Mouse (Mus musculus) MEL (cell line): ENCODE results near the gene Ube2cbp. TPM values are rescaled to one million over a fixed set of nuclear protein-coding genes. Genes with fewer than 3 reads are reported as not detected.

Source experiments
- DNase-seq: peaks from one replicate; pipeline ENCODE4 v3.0.0; 2011; ENCODE audit warnings: low read depth, low spot score
- H3K27ac ChIP-seq: 2 replicates; pipeline ENCODE4 v1.5.1; 2012; ENCODE audit warnings: low read depth, mild to moderate bottlenecking, control low read depth, low read length, moderate library complexity; ENCODE audit not compliant: control insufficient read depth
- H3K27me3 ChIP-seq, 2 experiments: fragments of 150-350 bp in 1 of 2; sonication (generic) in 1 of 2; 2 replicates each; pipeline ENCODE4 v1.6.1; 2012; ENCODE audit warnings: low read length in 2 of 2, mild to moderate bottlenecking in 2 of 2, improper control_type of control experiment in 1 of 2, moderate library complexity in 1 of 2; ENCODE audit not compliant: insufficient read depth in 2 of 2, control insufficient read depth in 1 of 2
- H3K36me3 ChIP-seq, 2 experiments: 2 replicates each; pipeline ENCODE4 v1.6.1; 2012 to 2014; ENCODE audit warnings: low read length in 2 of 2, improper control_type of control experiment in 1 of 2, inconsistent platforms in 1 of 2, mild to moderate bottlenecking in 1 of 2; ENCODE audit not compliant: insufficient read depth in 2 of 2, control insufficient read depth in 1 of 2
- H3K4me1 ChIP-seq, 2 experiments: fragments of 150-350 bp in 1 of 2; sonication (generic) in 1 of 2; 2 replicates each; pipeline ENCODE4 v1.6.1; 2012; ENCODE audit warnings: low read length in 2 of 2, improper control_type of control experiment in 1 of 2, mild to moderate bottlenecking in 1 of 2; ENCODE audit not compliant: insufficient read depth in 2 of 2, control insufficient read depth in 1 of 2
- H3K4me3 ChIP-seq, 2 experiments: fragments of 150-350 bp in 1 of 2; sonication (generic) in 1 of 2; 2 replicates each; pipeline ENCODE4 v1.5.1; 2012; ENCODE audit warnings: low read depth in 2 of 2, low read length in 2 of 2, mild to moderate bottlenecking in 2 of 2, moderate library complexity in 2 of 2, control low read depth in 1 of 2, improper control_type of control experiment in 1 of 2; ENCODE audit not compliant: control insufficient read depth in 1 of 2, insufficient read depth in 1 of 2
- H3K79me2 ChIP-seq: 2 replicates; pipeline ENCODE4 v1.6.1; 2012; ENCODE audit warnings: mild to moderate bottlenecking, low read length, moderate library complexity; ENCODE audit not compliant: control insufficient read depth, poor library complexity, insufficient read depth
- H3K9ac ChIP-seq: 2 replicates; pipeline ENCODE4 v1.6.1; 2012; ENCODE audit warnings: low read depth, mild to moderate bottlenecking, control low read depth, low read length, moderate library complexity; ENCODE audit not compliant: control insufficient read depth, poor library complexity, severe bottlenecking
- H3K9me3 ChIP-seq: fragments of 150-350 bp; sonication (generic); replicated peaks from 2 replicates; pipeline ENCODE4 v1.6.1; 2012; ENCODE audit warnings: mild to moderate bottlenecking, low read length, improper control_type of control experiment, moderate library complexity; ENCODE audit not compliant: insufficient read depth
- BHLHE40 ChIP-seq: IDR thresholded peaks from 2 replicates; pipeline ENCODE4 v1.6.1; 2012; ENCODE audit warnings: low read depth, mild to moderate bottlenecking, inconsistent platforms, low read length, improper control_type of control experiment, borderline replicate concordance
- CHD1 ChIP-seq: IDR thresholded peaks from 2 replicates; pipeline ENCODE4 v1.6.1; 2012; ENCODE audit warnings: low read depth, mild to moderate bottlenecking, inconsistent platforms, low read length, improper control_type of control experiment
- CHD2 ChIP-seq: IDR thresholded peaks from 2 replicates; pipeline ENCODE4 v1.6.1; 2011; ENCODE audit warnings: low read length, improper control_type of control experiment
- ELF1 ChIP-seq: IDR thresholded peaks from 2 replicates; pipeline ENCODE4 v1.6.1; 2014; ENCODE audit warnings: low read depth, mild to moderate bottlenecking, inconsistent platforms, low read length, improper control_type of control experiment, moderate library complexity
- EP300 ChIP-seq, 2 experiments: IDR thresholded peaks; 2 replicates each; pipeline ENCODE4 v1.6.1; 2011; ENCODE audit warnings: improper control_type of control experiment in 2 of 2, low read length in 2 of 2, low read depth in 1 of 2, mild to moderate bottlenecking in 1 of 2
- ETS1 ChIP-seq: IDR thresholded peaks from 2 replicates; pipeline ENCODE4 v1.6.1; 2012; ENCODE audit warnings: low read depth, mild to moderate bottlenecking, inconsistent platforms, low read length, improper control_type of control experiment, moderate library complexity
- GABPA ChIP-seq: IDR thresholded peaks from 2 replicates; pipeline ENCODE4 v1.6.1; 2012; ENCODE audit warnings: low read depth, mild to moderate bottlenecking, inconsistent platforms, low read length, improper control_type of control experiment, moderate library complexity
- HCFC1 ChIP-seq: IDR thresholded peaks from 2 replicates; pipeline ENCODE4 v1.6.1; 2012; ENCODE audit warnings: low read depth, mild to moderate bottlenecking, inconsistent platforms, low read length, improper control_type of control experiment, moderate library complexity
- KAT2A ChIP-seq: conservative IDR thresholded peaks from 2 replicates; pipeline ENCODE4 v1.6.1; 2012; ENCODE audit warnings: low read depth, low read length, improper control_type of control experiment, inconsistent platforms
- MAFK ChIP-seq: IDR thresholded peaks from 2 replicates; pipeline ENCODE4 v1.6.1; 2011; ENCODE audit warnings: low read depth, mild to moderate bottlenecking, low read length, improper control_type of control experiment, borderline replicate concordance
- MAX ChIP-seq: IDR thresholded peaks from 2 replicates; pipeline ENCODE4 v1.6.1; 2011; ENCODE audit warnings: low read length, improper control_type of control experiment
- MYB ChIP-seq: IDR thresholded peaks from 2 replicates; pipeline ENCODE4 v1.6.1; 2011; ENCODE audit warnings: mild to moderate bottlenecking, low read depth, low read length, improper control_type of control experiment
- MYC ChIP-seq: IDR thresholded peaks from 2 replicates; pipeline ENCODE4 v1.6.1; 2011; ENCODE audit warnings: low read depth, mild to moderate bottlenecking, low read length, improper control_type of control experiment, moderate library complexity
- NELFE ChIP-seq: IDR thresholded peaks from 2 replicates; pipeline ENCODE4 v1.6.1; 2011; ENCODE audit warnings: low read depth, low read length, improper control_type of control experiment
- NRF1 ChIP-seq: IDR thresholded peaks from 2 replicates; pipeline ENCODE4 v1.6.1; 2014; ENCODE audit warnings: low read depth, mild to moderate bottlenecking, inconsistent platforms, low read length, improper control_type of control experiment, moderate library complexity; ENCODE audit not compliant: poor library complexity, insufficient read depth, severe bottlenecking
- POLR2A ChIP-seq, 2 experiments: IDR thresholded peaks; 2 replicates each; pipeline ENCODE4 v1.6.1; 2011 to 2012; ENCODE audit warnings: low read length in 2 of 2, mild to moderate bottlenecking in 2 of 2, control low read depth in 1 of 2, improper control_type of control experiment in 1 of 2, low read depth in 1 of 2, moderate library complexity in 1 of 2; ENCODE audit not compliant: control insufficient read depth in 1 of 2, insufficient read depth in 1 of 2, poor library complexity in 1 of 2
- POLR2AphosphoS5 ChIP-seq: IDR thresholded peaks from 2 replicates; pipeline ENCODE4 v1.6.1; 2012; ENCODE audit warnings: low read depth, borderline replicate concordance, mild to moderate bottlenecking, inconsistent platforms, low read length, moderate library complexity, mixed read lengths
- RAD21 ChIP-seq: IDR thresholded peaks from 2 replicates; pipeline ENCODE4 v1.6.1; 2011; ENCODE audit warnings: mild to moderate bottlenecking, low read depth, low read length, improper control_type of control experiment
- SMC3 ChIP-seq: IDR thresholded peaks from 2 replicates; pipeline ENCODE4 v1.6.1; 2011; ENCODE audit warnings: low read depth, low read length, improper control_type of control experiment
- TAL1 ChIP-seq: IDR thresholded peaks from 2 replicates; pipeline ENCODE4 v1.6.1; 2012; ENCODE audit warnings: mild to moderate bottlenecking, inconsistent platforms, low read length, moderate library complexity, mixed read lengths
- TBP ChIP-seq: IDR thresholded peaks from 2 replicates; pipeline ENCODE4 v1.8.0; 2011; ENCODE audit warnings: low read depth, low read length, improper control_type of control experiment
- TCF12 ChIP-seq: IDR thresholded peaks from 2 replicates; pipeline ENCODE4 v1.6.1; 2014; ENCODE audit warnings: low read depth, mild to moderate bottlenecking, inconsistent platforms, low read length, improper control_type of control experiment, moderate library complexity
- UBTF ChIP-seq: IDR thresholded peaks from 2 replicates; pipeline ENCODE4 v1.6.1; 2012; ENCODE audit warnings: low read depth, mild to moderate bottlenecking, inconsistent platforms, low read length, improper control_type of control experiment, moderate library complexity, borderline replicate concordance; ENCODE audit not compliant: insufficient read depth
- USF1 ChIP-seq: IDR thresholded peaks from 2 replicates; pipeline ENCODE4 v1.6.1; 2014; ENCODE audit warnings: low read depth, mild to moderate bottlenecking, inconsistent platforms, low read length, improper control_type of control experiment, moderate library complexity
- USF2 ChIP-seq, 2 experiments: IDR thresholded peaks; 2 replicates each; pipeline ENCODE4 v1.6.1; 2011 to 2012; ENCODE audit warnings: improper control_type of control experiment in 2 of 2, low read length in 2 of 2, borderline replicate concordance in 1 of 2, inconsistent platforms in 1 of 2, low read depth in 1 of 2, mild to moderate bottlenecking in 1 of 2; ENCODE audit not compliant: insufficient read depth in 1 of 2
- ZKSCAN1 ChIP-seq: IDR thresholded peaks from 2 replicates; pipeline ENCODE4 v1.6.1; 2012; ENCODE audit warnings: low read depth, mild to moderate bottlenecking, inconsistent platforms, low read length, improper control_type of control experiment, moderate library complexity
- ZNF384 ChIP-seq: IDR thresholded peaks from 2 replicates; pipeline ENCODE4 v1.6.1; 2012; ENCODE audit warnings: low read depth, mild to moderate bottlenecking, inconsistent platforms, low read length, improper control_type of control experiment
- polyA plus RNA-seq, 2 experiments: library from polyadenylated mRNA; stranded (reverse) in 1 of 2; unstranded in 1 of 2; fragments of >175 nt in 1 of 2; fragments of >200 nt in 1 of 2; gene quantifications; 2 replicates each; pipeline versions ENCODE4 v1.2.1 to v1.2.4; 2012; ENCODE audit warnings: low replicate concordance in 2 of 2, low read depth in 1 of 2; ENCODE audit not compliant: insufficient read length in 2 of 2, insufficient read depth in 1 of 2, missing spikeins in 1 of 2
- total RNA-seq: library from RNA; depleted of rRNA; stranded (reverse); fragments of 300-350 nt; gene quantifications from 2 replicates; pipeline ENCODE4 v1.2.3, GENCODE M21; 2012

Ube2cbp gene
- total and polyA plus RNA-seq, 3 experiments = 6.4 to 7.2 TPM; not detected in 1

GRCm38 (mm10) chr9:86335588-86335987 lies 129.2 kb downstream of the Ube2cbp start:
- no peaks in the 10 kb centered on the region for H3K27me3 ChIP-seq
- no peaks in the 10 kb centered on the region for H3K9me3 ChIP-seq
- no peaks in the 10 kb centered on the region for H3K4me1 ChIP-seq
- no peak overlapping the region for H3K4me3 ChIP-seq
- H3K79me2 ChIP-seq = no peaks in the 10 kb centered on the region
- no peak overlapping the region for H3K9ac ChIP-seq
- no peak for TF ChIP-seq ETS1
- no peak for TF ChIP-seq NRF1
- TF ChIP-seq ELF1 = no peak
- no peak for TF ChIP-seq NELFE
- TF ChIP-seq RAD21 = no peak
- no peak for TF ChIP-seq KAT2A
- no peak for TF ChIP-seq ZKSCAN1
- TF ChIP-seq USF1 = no peak
- TF ChIP-seq ZNF384 = no peak
- TF ChIP-seq CHD2 = no peak
- no peak for TF ChIP-seq POLR2A (IDR thresholded peaks at IDR 0.05; ENCODE audit: control insufficient read depth in 1 of 2, insufficient read depth in 1 of 2, low read depth in 1 of 2, low read length in 2 of 2, poor library complexity in 1 of 2)
- TF ChIP-seq CHD1 = no peak
- TF ChIP-seq POLR2AphosphoS5 = no peak
- TF ChIP-seq MAFK = no peak
- TF ChIP-seq MYC = no peak
- TF ChIP-seq EP300 (IDR thresholded peaks at IDR 0.05; ENCODE audit: low read depth in 1 of 2, low read length in 2 of 2) = no peak
- no peak for TF ChIP-seq SMC3
- TF ChIP-seq BHLHE40 = no peak
- H3K36me3 ChIP-seq = no peaks in the 10 kb centered on the region
- peak; percentile 12 for DNase-seq
- no peak overlapping the region for H3K27ac ChIP-seq

DNA sequence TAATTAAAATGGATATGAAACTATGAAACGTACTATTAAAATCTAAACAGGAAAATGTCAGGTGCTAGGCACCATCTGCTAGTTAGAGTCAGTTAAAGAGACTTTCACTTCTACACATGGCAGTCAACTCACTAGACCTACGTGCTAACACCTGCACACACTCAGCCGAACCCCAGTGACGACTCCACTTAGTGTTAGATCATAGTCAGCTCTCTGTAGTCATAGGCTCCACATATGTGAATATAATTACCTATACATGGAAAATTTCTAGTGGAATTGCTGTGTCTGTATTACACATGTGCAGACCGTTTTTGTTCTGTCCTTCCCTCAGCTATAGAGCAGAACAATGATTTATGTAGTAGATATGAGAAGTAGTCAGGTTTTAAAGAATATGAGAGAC lies 130.4 kb downstream of the Ube2cbp start:
- no peak overlapping the region for H3K27ac ChIP-seq
- H3K9me3 ChIP-seq = no peaks in the 10 kb centered on the region
- no peak overlapping the region for H3K4me3 ChIP-seq
- TF ChIP-seq ETS1 (no peak), USF2 (IDR thresholded peaks at IDR 0.05; ENCODE audit: borderline replicate concordance in 1 of 2, insufficient read depth in 1 of 2, low read depth in 1 of 2, low read length in 2 of 2) (no peak), EP300 (IDR thresholded peaks at IDR 0.05; ENCODE audit: low read depth in 1 of 2, low read length in 2 of 2) (no peak), KAT2A (no peak), POLR2A (IDR thresholded peaks at IDR 0.05; ENCODE audit: control insufficient read depth in 1 of 2, insufficient read depth in 1 of 2, low read depth in 1 of 2, low read length in 2 of 2, poor library complexity in 1 of 2) (no peak), ELF1 (no peak), MYC (no peak), GABPA (no peak), HCFC1 (no peak), RAD21 (no peak), BHLHE40 (no peak), TCF12 (no peak), UBTF (no peak), CHD2 (no peak), TBP (no peak), MYB (no peak), MAX (no peak), TAL1 (no peak)
- H3K79me2 ChIP-seq = no peaks in the 10 kb centered on the region
- DNase-seq = no peak
- H3K9ac ChIP-seq = no peak overlapping the region
- no peaks in the 10 kb centered on the region for H3K27me3 ChIP-seq
- H3K36me3 ChIP-seq = no peaks in the 10 kb centered on the region
- no peaks in the 10 kb centered on the region for H3K4me1 ChIP-seq
